ENCODE assay signal across 8 mouse cellular contexts in genomic region chr8:84210167-84210791, GRCm38 (mm10). TPM values are rescaled to one million over a fixed set of nuclear protein-coding genes. Genes with fewer than 3 reads are reported as not detected.
DNase-seq lines count a peak whose midpoint lies in the region; ATAC-seq and TF ChIP-seq lines count a peak whose summit lies in the region.

No protein-coding gene starts in this region.

- no peak overlapping the region for H3K4me2 ChIP-seq in CH12.LX (ENCODE audit: insufficient read depth, low read depth, poor library complexity, severe bottlenecking)
- H3K4me2 ChIP-seq in forebrain, embryonic 11.5 days (ENCODE audit: low read depth, low read length, severe bottlenecking) = no peak overlapping the region
- no peak overlapping the region for H3K4me2 ChIP-seq in heart, embryonic 16.5 days (ENCODE audit: low read depth, low read length)
- H3K4me2 ChIP-seq in lung, embryonic 16.5 days (ENCODE audit: low read depth, low read length) = no peak overlapping the region

- dilution Hi-C loops in CH12.LX (cut with MboI; ENCODE audit: extremely low pct_ligation_motif_present, extremely low pct_unique_long_range_greater_than_20kb, low sequenced_read_pairs) = no loop called here

- no peaks in the 10 kb centered on the region for H3K27me3 ChIP-seq in CH12.LX (replicated peaks)
- no peaks in the 10 kb centered on the region for H3K27me3 ChIP-seq in forebrain, embryonic 11.5 days (ENCODE audit: control insufficient read depth, insufficient read depth, low read length)
- no peaks in the 10 kb centered on the region for H3K27me3 ChIP-seq in heart, embryonic 16.5 days (ENCODE audit: control insufficient read depth, insufficient read depth, low read length)
- H3K27me3 ChIP-seq in lung, embryonic 16.5 days (ENCODE audit: control insufficient read depth, insufficient read depth, low read depth, low read length) = no peaks in the 10 kb centered on the region

- ATAC-seq in forebrain, embryonic 11.5 days (replicated peaks; ENCODE audit: low FRiP score) = peak; percentile 43; the same call in 1 of the 2 replicates
- ATAC-seq in heart, embryonic 16.5 days (replicated peaks; ENCODE audit: extremely low read depth, insufficient read depth, low FRiP score) = peak; percentile 28; the same call in 1 of the 2 replicates
- 0 out of 2 replicates have a peak, but pooled peaks have one; percentile 34 for ATAC-seq in lung, embryonic 16.5 days (ENCODE audit: low read depth)

- WGBS in forebrain, embryonic 11.5 days = 51% methylated on average over 34 of the region's 34 CpGs
- WGBS in heart, embryonic 16.5 days = 58% methylated on average over 34 of the region's 34 CpGs
- WGBS in lung, embryonic 16.5 days = 51% methylated on average over 28 of the region's 34 CpGs

- peaks cover 65 to 92% of the 10 kb centered on the region in 2 experiments for H3K36me3 ChIP-seq in CH12.LX (replicated peaks in 1 of 2; ENCODE audit: control insufficient read depth in 1 of 2, insufficient read depth in 1 of 2, low read length in 1 of 2)
- H3K36me3 ChIP-seq in forebrain, embryonic 11.5 days (ENCODE audit: control insufficient read depth, insufficient read depth, low read length) = peaks cover 5% of the 10 kb centered on the region; the same call in 1 of the 2 replicates
- peaks cover 39% of the 10 kb centered on the region for H3K36me3 ChIP-seq in heart, embryonic 16.5 days (ENCODE audit: control insufficient read depth, insufficient read depth)
- peaks cover 30% of the 10 kb centered on the region for H3K36me3 ChIP-seq in lung, embryonic 16.5 days (ENCODE audit: control insufficient read depth, insufficient read depth, low read length)

- TF ChIP-seq POLR2A in CH12.LX (IDR thresholded peaks at IDR 0.05; ENCODE audit: low read depth, low read length) = no peak; the same call in 1 of the 2 replicates
- no peak for TF ChIP-seq POLR2A in bone marrow macrophage, adult 2 months (IDR thresholded peaks at IDR 0.05; ENCODE audit: borderline replicate concordance, low read depth, low read length)

- peak; percentile 71 to 92 for TF ChIP-seq CTCF in CH12.LX (conservative IDR thresholded peaks at IDR 0.05 in 1 of 2, IDR thresholded peaks at IDR 0.05 in 1 of 2; ENCODE audit: low read depth in 2 of 2, low read length in 2 of 2)
- TF ChIP-seq CTCF in bone marrow macrophage, adult 2 months (IDR thresholded peaks at IDR 0.05; ENCODE audit: low read depth, low read length) = peak; percentile 91

- DNase-seq in CH12.LX (ENCODE audit: extremely low read depth) = peak; percentile 72
- peak; percentile 90 for DNase-seq in forebrain, embryonic 11.5 days (ENCODE audit: low spot score)
- DNase-seq in layer of hippocampus, adult 18-20 months (ENCODE audit: low spot score in 2 of 2) = peak; percentile 66 to 89
- DNase-seq in ovary, postnatal 36 days (ENCODE audit: low spot score) = peak; percentile 77
- peak; percentile 91 for DNase-seq in thymus, postnatal 14 days

- TF ChIP-seq EP300 in CH12.LX (IDR thresholded peaks at IDR 0.05; ENCODE audit: low read length) = no peak

- TF ChIP-seq RAD21 in CH12.LX (IDR thresholded peaks at IDR 0.05; ENCODE audit: low read depth, low read length) = peak; percentile 79

- H3K9ac ChIP-seq in CH12.LX (ENCODE audit: insufficient read depth, low read depth) = no peak overlapping the region
- no peak overlapping the region for H3K9ac ChIP-seq in forebrain, embryonic 11.5 days (ENCODE audit: low read length)
- no peak overlapping the region for H3K9ac ChIP-seq in heart, embryonic 16.5 days (ENCODE audit: low read length)
- H3K9ac ChIP-seq in lung, embryonic 16.5 days (ENCODE audit: low read length) = no peak overlapping the region

- H3K79me2 ChIP-seq in CH12.LX (replicated peaks; ENCODE audit: control insufficient read depth, extremely low read depth, insufficient read depth, poor library complexity, severe bottlenecking) = peaks cover 12% of the 10 kb centered on the region

- no peak overlapping the region for H3K4me3 ChIP-seq in CH12.LX (replicated peaks in 1 of 3; ENCODE audit: low read depth in 2 of 3, low read length in 2 of 3, poor library complexity in 1 of 3)
- H3K4me3 ChIP-seq in bone marrow macrophage, adult 2 months (ENCODE audit: insufficient read depth, low read length) = no peak overlapping the region
- H3K4me3 ChIP-seq in forebrain, embryonic 11.5 days (ENCODE audit: low read depth, low read length) = no peak overlapping the region
- no peak overlapping the region for H3K4me3 ChIP-seq in heart, embryonic 16.5 days (ENCODE audit: low read length)
- H3K4me3 ChIP-seq in lung, embryonic 16.5 days (ENCODE audit: low read length) = no peak overlapping the region

- no peaks in the 10 kb centered on the region for H3K9me3 ChIP-seq in CH12.LX (replicated peaks; ENCODE audit: low read length)
- H3K9me3 ChIP-seq in forebrain, embryonic 11.5 days (ENCODE audit: control insufficient read depth, low read length) = no peaks in the 10 kb centered on the region
- H3K9me3 ChIP-seq in heart, embryonic 16.5 days (replicated peaks; ENCODE audit: control insufficient read depth, low read length) = no peaks in the 10 kb centered on the region
- no peaks in the 10 kb centered on the region for H3K9me3 ChIP-seq in lung, embryonic 16.5 days (ENCODE audit: control insufficient read depth, low read length)

- in situ Hi-C loops in CH12.LX (cut with MboI; ENCODE audit: low pct_ligation_motif_present, low pct_unique_long_range_greater_than_20kb, low sequenced_read_pairs) = loop anchor here (25.0 kb wide), 1 partner anchor 152 kb away; no protein-coding TSS in a partner anchor

- H3K27ac ChIP-seq in CH12.LX (ENCODE audit: insufficient read depth, low read depth) = no peak overlapping the region
- no peak overlapping the region for H3K27ac ChIP-seq in bone marrow macrophage, adult 2 months (ENCODE audit: insufficient read depth, low read depth, low read length)
- no peak overlapping the region for H3K27ac ChIP-seq in forebrain, embryonic 11.5 days (ENCODE audit: low read depth, low read length)
- H3K27ac ChIP-seq in heart, embryonic 16.5 days (ENCODE audit: low read length) = peak overlapping the region; percentile 24; the same call in 1 of the 2 replicates
- H3K27ac ChIP-seq in lung, embryonic 16.5 days (ENCODE audit: low read length) = no peak overlapping the region

- H3K4me1 ChIP-seq in CH12.LX (ENCODE audit: control insufficient read depth in 1 of 2, insufficient read depth in 2 of 2) = peaks cover 12 to 27% of the 10 kb centered on the region in 2 experiments
- H3K4me1 ChIP-seq in bone marrow macrophage, adult 2 months (ENCODE audit: control insufficient read depth, insufficient read depth, low read length) = peaks cover 29% of the 10 kb centered on the region
- H3K4me1 ChIP-seq in forebrain, embryonic 11.5 days (replicated peaks; ENCODE audit: control insufficient read depth, insufficient read depth, low read length) = 0 out of 2 replicates have a peak, but pooled peaks cover 4% of the 10 kb centered on the region
- H3K4me1 ChIP-seq in heart, embryonic 16.5 days (ENCODE audit: control insufficient read depth, insufficient read depth, low read length) = peaks cover 30% of the 10 kb centered on the region
- peaks cover 7% of the 10 kb centered on the region for H3K4me1 ChIP-seq in lung, embryonic 16.5 days (replicated peaks; ENCODE audit: control insufficient read depth, insufficient read depth, low read length)

RNA-seq across cellular contexts. Expression of gene Nanos3, which starts 25.3 kb away (rescaled TPM):
- not detected in 2 replicates for total RNA-seq in CH12.LX (2012; rRNA removed)
- total RNA-seq in CH12.LX (2014; rRNA removed) = not detected in 2 replicates
- polyA plus RNA-seq in CH12.LX (2012; ENCODE audit: insufficient read length, low read depth) = not detected in 2 replicates
- not detected in 2 replicates for polyA plus RNA-seq in bone marrow macrophage, adult 2 months (2012; ENCODE audit: insufficient read depth, insufficient read length, missing spikeins)
- 2.9 and 5.0 TPM in 2 replicates for polyA plus RNA-seq in forebrain, embryonic 11.5 days (2014; fragmentation: Nextera tagmentation; extraction: Ambion mirVana)
- polyA plus RNA-seq in heart, embryonic 16.5 days (2015; fragmentation: Nextera tagmentation; extraction: Ambion mirVana) = 1.5 and 1.6 TPM in 2 replicates
- total RNA-seq in layer of hippocampus, adult 18-20 months (2021) = 1 to 10 TPM; 2.3 to 2.7 TPM
- polyA plus RNA-seq in lung, embryonic 16.5 days (2015; fragmentation: Nextera tagmentation; extraction: Ambion mirVana) = 1.2 and 3.5 TPM in 2 replicates

RNA-seq across cellular contexts. Expression of gene Zswim4, which starts 26.6 kb away (rescaled TPM):
- total RNA-seq in CH12.LX (2012; rRNA removed) (6.3 and 9.7 TPM in 2 replicates), CH12.LX (2014; rRNA removed) (4.7 and 4.9 TPM in 2 replicates)
- 6.5 and 9.1 TPM in 2 replicates for polyA plus RNA-seq in CH12.LX (2012; ENCODE audit: insufficient read length, low read depth)
- 9.4 and 10.9 TPM in 2 replicates for polyA plus RNA-seq in bone marrow macrophage, adult 2 months (2012; ENCODE audit: insufficient read depth, insufficient read length, missing spikeins)
- 34.7 and 37.1 TPM in 2 replicates for polyA plus RNA-seq in forebrain, embryonic 11.5 days (2014; fragmentation: Nextera tagmentation; extraction: Ambion mirVana)
- polyA plus RNA-seq in heart, embryonic 16.5 days (2015; fragmentation: Nextera tagmentation; extraction: Ambion mirVana) = 8.4 and 9.9 TPM in 2 replicates
- 10 to 100 TPM; 17.0 to 17.3 TPM for total RNA-seq in layer of hippocampus, adult 18-20 months (2021)
- 14.4 and 14.6 TPM in 2 replicates for polyA plus RNA-seq in lung, embryonic 16.5 days (2015; fragmentation: Nextera tagmentation; extraction: Ambion mirVana)

RNA-seq across cellular contexts. Expression of gene D8Ertd738e, which starts 39.2 kb away (rescaled TPM):
- total RNA-seq in CH12.LX (2012; rRNA removed) (225 and 266 TPM in 2 replicates), CH12.LX (2014; rRNA removed) (213 and 228 TPM in 2 replicates)
- polyA plus RNA-seq in CH12.LX (2012; ENCODE audit: insufficient read length, low read depth) = 217 and 262 TPM in 2 replicates
- polyA plus RNA-seq in bone marrow macrophage, adult 2 months (2012; ENCODE audit: insufficient read depth, insufficient read length, missing spikeins) = 164 and 172 TPM in 2 replicates
- 277 and 303 TPM in 2 replicates for polyA plus RNA-seq in forebrain, embryonic 11.5 days (2014; fragmentation: Nextera tagmentation; extraction: Ambion mirVana)
- polyA plus RNA-seq in heart, embryonic 16.5 days (2015; fragmentation: Nextera tagmentation; extraction: Ambion mirVana) = 297 and 311 TPM in 2 replicates
- total RNA-seq in layer of hippocampus, adult 18-20 months (2021) = 100 to 1,000 TPM; 132 to 136 TPM
- 333 and 350 TPM in 2 replicates for polyA plus RNA-seq in lung, embryonic 16.5 days (2015; fragmentation: Nextera tagmentation; extraction: Ambion mirVana)

RNA-seq across cellular contexts. Expression of gene Mri1, which starts 46.8 kb away (rescaled TPM):
- total RNA-seq in CH12.LX (2012; rRNA removed) (51.6 and 58.6 TPM in 2 replicates), CH12.LX (2014; rRNA removed) (79.7 and 102 TPM in 2 replicates)
- 62.1 and 70.8 TPM in 2 replicates for polyA plus RNA-seq in CH12.LX (2012; ENCODE audit: insufficient read length, low read depth)
- polyA plus RNA-seq in bone marrow macrophage, adult 2 months (2012; ENCODE audit: insufficient read depth, insufficient read length, missing spikeins) = 10.0 and 11.6 TPM in 2 replicates
- 52.0 and 59.6 TPM in 2 replicates for polyA plus RNA-seq in forebrain, embryonic 11.5 days (2014; fragmentation: Nextera tagmentation; extraction: Ambion mirVana)
- polyA plus RNA-seq in heart, embryonic 16.5 days (2015; fragmentation: Nextera tagmentation; extraction: Ambion mirVana) = 45.0 and 46.2 TPM in 2 replicates
- total RNA-seq in layer of hippocampus, adult 18-20 months (2021) = 10 to 100 TPM; 17.4 to 17.5 TPM
- 51.4 and 51.9 TPM in 2 replicates for polyA plus RNA-seq in lung, embryonic 16.5 days (2015; fragmentation: Nextera tagmentation; extraction: Ambion mirVana)

RNA-seq across cellular contexts. Expression of gene Ccdc130, which starts 59.9 kb away (rescaled TPM):
- 7.8 and 13.2 TPM in 2 replicates for total RNA-seq in CH12.LX (2012; rRNA removed)
- 5.7 and 6.0 TPM in 2 replicates for total RNA-seq in CH12.LX (2014; rRNA removed)
- polyA plus RNA-seq in CH12.LX (2012; ENCODE audit: insufficient read length, low read depth) = 10.7 and 13.0 TPM in 2 replicates
- 22.8 and 27.3 TPM in 2 replicates for polyA plus RNA-seq in bone marrow macrophage, adult 2 months (2012; ENCODE audit: insufficient read depth, insufficient read length, missing spikeins)
- polyA plus RNA-seq in forebrain, embryonic 11.5 days (2014; fragmentation: Nextera tagmentation; extraction: Ambion mirVana) = 21.0 and 25.5 TPM in 2 replicates
- polyA plus RNA-seq in heart, embryonic 16.5 days (2015; fragmentation: Nextera tagmentation; extraction: Ambion mirVana) = 14.9 and 19.4 TPM in 2 replicates
- total RNA-seq in layer of hippocampus, adult 18-20 months (2021) = 10 to 100 TPM; 25.7 to 27.2 TPM
- polyA plus RNA-seq in lung, embryonic 16.5 days (2015; fragmentation: Nextera tagmentation; extraction: Ambion mirVana) = 18.4 and 19.4 TPM in 2 replicates
